Mouse (Mus musculus) thymus, adult 2 months (tissue): Measurements from ENCODE around the gene Hilpda.

Experiments
- CTCF ChIP-seq: fragments of 200-500 bp; IDR thresholded peaks from 2 replicates; pipeline ENCODE4 v1.5.1; 2012; ENCODE audit warnings: mild to moderate bottlenecking, control low read depth, low read length, moderate library complexity, borderline replicate concordance; ENCODE audit not compliant: control insufficient read depth, poor library complexity, insufficient read depth; ENCODE audit errors: extremely low read depth
- POLR2A ChIP-seq: fragments of 200-500 bp; IDR thresholded peaks from 2 replicates; pipeline ENCODE4 v1.6.1; 2012; ENCODE audit warnings: mild to moderate bottlenecking, low read length, control low read depth, moderate library complexity; ENCODE audit not compliant: control insufficient read depth, poor library complexity, insufficient read depth; ENCODE audit errors: extremely low read depth

DNA sequence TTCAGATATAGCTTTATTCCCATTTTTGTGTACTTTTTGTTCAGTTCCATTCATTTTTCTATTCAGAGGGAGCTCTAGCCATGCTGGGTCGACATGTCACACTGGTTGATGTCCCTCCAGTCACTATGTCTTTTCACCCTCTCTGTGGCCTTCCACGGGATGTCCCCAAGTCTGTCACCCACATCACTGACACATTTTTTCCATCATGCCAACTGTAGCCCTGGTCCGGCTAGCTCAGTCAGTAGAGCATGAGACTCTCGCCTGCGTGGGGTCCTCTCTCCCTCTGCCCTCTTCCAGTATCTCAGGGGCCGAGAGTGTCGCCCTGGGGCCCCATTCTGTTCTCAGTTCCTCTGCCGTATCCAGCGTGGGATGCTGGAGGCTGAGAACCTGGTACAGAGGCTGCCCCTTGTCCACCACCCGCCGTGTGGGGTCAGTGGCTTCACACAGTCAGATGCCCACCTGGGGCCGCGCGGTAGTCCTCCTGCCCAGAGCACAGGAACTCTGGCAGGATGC lies 41.5 kb downstream of the Hilpda start:
- TF ChIP-seq POLR2A, result no peak
- no peak for TF ChIP-seq CTCF
